Mouse (Mus musculus) lung, postnatal 10 days (tissue): Measurements from ENCODE around the gene Ccm2l.

Experiments
- DNase-seq: peaks from one replicate; pipeline ENCODE4 v3.0.0; 2021

Gene Ccm2l

GRCm38 (mm10) chr2:153107046-153107766, 41.5 kb downstream of the Ccm2l start:
- DNase-seq = no peak

DNA sequence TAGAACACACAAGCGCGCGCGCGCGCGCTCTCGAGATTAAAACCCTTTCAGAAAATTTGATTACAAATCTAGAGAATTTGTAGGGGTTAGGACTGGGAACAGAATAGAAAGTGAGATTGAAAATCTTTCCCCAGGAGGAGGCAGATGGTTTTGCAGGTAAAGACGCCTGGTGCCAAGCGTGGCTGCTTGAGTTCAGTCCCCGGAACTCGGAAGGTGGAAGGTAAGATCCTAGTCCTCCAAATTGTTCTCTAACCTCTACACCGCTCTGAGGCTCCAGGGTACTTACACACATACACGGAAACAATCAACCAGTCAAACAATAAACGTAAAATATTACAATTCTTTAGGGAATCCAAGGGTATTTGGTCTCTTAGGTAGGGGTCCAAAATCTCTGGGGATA, 42.0 kb downstream of the Ccm2l start:
- no peak for DNase-seq

GRCm38 (mm10) chr2:153108313-153109264, 42.8 kb downstream of the Ccm2l start, which contains the start of gene Hck:
Gene Hck, plus strand, starts transcription at chr2:153108468.
- DNase-seq = peak; percentile 85

- no peak for DNase-seq
Observed at GRCm38 (mm10) chr2:153109596-153109995, 43.8 kb downstream of the Ccm2l start.

DNA sequence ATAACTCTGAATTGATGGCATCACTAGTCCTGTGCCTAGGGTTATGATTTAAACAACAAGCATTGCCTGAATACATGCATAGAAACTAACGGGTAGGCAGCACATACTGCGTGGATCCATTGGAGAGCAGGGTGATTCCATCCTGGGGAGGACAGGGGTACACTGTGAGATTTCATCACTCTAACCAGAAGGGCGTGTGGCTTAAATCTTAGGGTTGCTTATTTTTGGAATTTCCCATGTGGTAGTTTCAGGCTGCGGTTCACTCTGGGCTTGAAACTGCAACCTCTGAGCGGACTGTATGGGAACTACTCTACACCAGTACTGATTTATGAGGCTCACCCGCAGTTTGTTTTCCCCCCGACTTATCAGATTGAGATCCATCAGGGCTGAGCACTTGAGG, 45.5 kb downstream of the Ccm2l start:
- no peak for DNase-seq

DNA sequence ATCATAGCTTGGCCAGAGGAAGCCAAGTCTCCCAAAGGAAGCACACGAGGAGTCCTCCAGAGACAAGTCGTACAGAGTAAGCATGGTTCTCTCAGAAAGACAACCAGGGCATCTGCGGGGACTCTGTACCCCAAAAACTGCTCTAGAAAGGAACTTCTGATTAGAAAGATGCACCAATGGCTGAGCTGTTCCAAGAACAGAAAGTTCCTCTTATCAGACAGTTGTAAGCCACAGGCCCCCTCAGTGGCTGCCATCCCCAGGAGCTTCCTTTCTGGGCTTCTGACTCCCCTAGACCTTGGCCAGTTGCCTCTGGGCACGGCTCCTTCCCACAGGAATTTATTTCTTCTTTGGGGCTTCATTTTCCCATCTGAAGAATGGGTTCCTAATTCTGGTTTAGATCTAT, 49.9 kb downstream of the Ccm2l start:
- DNase-seq = no peak

DNA sequence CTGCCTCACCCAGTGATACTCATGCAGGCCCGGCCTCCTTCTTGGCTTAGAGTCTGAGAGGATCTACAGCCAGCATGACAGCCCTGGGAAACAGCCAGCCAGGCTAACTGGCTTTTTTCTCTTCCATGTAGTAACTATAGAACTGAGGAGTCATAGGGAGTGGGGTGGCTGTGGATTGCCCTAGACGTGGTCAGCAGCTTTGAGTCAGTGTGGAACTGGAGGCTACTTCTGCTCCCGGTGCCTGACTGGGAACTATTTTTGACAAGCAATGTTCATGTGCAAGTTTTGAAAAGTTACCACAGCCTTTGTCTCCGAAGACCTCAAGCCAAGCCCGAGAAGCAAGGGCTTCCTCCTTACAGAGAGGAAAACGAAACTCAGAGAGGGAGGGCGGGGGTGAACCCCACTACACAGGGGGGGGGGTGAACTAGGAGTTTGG, 51.3 kb downstream of the Ccm2l start:
- no peak for DNase-seq

GRCm38 (mm10) chr2:153119488-153119887, 53.7 kb downstream of the Ccm2l start:
- DNase-seq = no peak

DNA sequence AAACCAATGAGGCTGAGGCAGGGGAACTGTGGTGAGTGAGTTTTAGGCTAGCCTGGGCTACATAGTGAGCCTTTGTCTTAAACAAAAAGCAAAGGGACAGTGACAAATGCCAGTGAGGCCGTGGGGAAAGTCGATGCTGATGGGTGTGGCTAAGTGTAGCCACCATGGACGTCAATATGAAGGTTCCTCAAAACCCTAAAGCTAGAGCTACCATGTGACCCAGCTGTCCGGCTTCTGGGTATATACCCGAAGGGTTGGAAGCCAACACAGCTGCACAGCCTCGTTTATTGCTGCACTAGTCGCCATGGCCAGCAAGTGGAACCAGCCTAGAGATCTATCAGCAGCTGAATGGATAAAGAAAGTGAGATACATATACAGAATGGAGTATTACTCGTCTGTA, 54.4 kb downstream of the Ccm2l start:
- no peak for DNase-seq

DNA sequence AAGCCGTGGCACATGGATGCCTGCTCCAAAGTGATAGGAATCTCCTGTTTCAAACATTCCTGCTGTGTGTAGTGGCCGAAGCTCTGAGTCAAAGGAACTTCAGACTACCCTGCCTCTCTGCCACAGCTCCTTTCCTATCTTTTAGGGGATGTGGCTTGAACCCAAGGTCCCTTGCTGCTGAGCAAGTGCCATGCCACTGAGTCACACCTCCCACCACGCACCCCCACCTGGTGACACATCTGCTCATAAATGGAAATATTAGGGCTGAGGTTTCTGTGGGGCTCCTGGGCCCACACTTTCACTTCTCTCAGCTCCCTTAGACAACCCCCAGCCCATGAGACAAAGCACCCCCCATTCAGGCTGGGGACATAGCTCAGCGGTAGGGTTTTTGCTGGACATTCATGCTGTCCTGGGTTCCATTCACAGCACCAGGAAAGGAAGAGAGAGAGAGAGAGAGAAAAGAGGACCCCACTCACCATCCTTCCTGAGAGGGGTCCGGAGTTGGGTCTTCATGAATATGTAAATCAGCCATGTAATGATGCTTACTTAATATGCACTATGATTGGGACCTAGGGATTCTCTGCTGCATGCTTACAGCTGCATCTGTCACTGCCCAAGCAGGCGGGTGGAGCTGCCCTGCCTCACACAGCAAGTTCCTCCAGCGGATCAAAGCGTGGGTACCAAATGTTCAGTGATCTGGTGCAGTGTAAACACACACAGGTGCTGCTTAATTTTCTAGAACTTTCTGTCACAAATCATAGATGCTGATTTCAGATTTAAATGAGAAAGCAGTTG, 56.3 kb downstream of the Ccm2l start:
- DNase-seq = no peak

- no peak for DNase-seq
Observed at GRCm38 (mm10) chr2:153122701-153123100, 56.9 kb downstream of the Ccm2l start.

- no peak for DNase-seq
Observed at GRCm38 (mm10) chr2:153125875-153126274, 60.1 kb downstream of the Ccm2l start.

DNA sequence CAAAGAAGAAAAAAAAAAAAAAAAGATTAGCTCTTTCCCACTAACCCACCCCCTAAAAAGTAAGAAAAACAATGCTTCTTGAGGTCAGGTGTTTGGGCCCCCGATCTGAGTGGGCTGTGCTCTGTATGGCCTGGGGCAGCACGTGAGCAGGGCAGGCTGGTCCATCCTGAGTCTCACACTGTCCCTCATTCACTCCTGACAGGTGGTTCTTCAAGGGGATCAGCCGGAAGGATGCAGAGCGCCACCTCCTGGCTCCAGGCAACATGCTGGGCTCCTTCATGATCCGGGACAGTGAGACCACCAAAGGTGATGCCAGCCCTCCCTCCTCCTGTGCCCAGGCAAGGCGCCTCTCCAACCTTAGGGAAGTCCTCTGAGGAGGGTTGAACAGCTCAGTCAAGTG, 65.3 kb downstream of the Ccm2l start:
- peak; percentile 31 for DNase-seq
